Mouse (Mus musculus) thymus, postnatal 25 days (tissue): ENCODE measurements around the gene Ece1.

ENCODE experiments used
- DNase-seq: peaks from one replicate; pipeline ENCODE4 v3.0.0; 2022

Ece1 gene

GRCm38 (mm10) chr4:137857116-137857515 lies 4.9 kb upstream of the Ece1 start:
- peak; percentile 74 for DNase-seq

GRCm38 (mm10) chr4:137858371-137858770 lies 3.7 kb upstream of the Ece1 start:
- no peak for DNase-seq

- DNase-seq, result peak; percentile 80
These were observed 501 bp upstream of the Ece1 start for GRCm38 (mm10) chr4:137861461-137862011.

- DNase-seq, result no peak
These were observed 641 bp downstream of the Ece1 start for GRCm38 (mm10) chr4:137862516-137863240.

GRCm38 (mm10) chr4:137864031-137864430 lies 2.0 kb downstream of the Ece1 start:
- DNase-seq, result no peak

GRCm38 (mm10) chr4:137864769-137865168 lies 2.7 kb downstream of the Ece1 start:
- no peak for DNase-seq

GRCm38 (mm10) chr4:137865221-137865641 lies 3.2 kb downstream of the Ece1 start:
- DNase-seq, result no peak

GRCm38 (mm10) chr4:137866206-137866863 lies 4.3 kb downstream of the Ece1 start:
- peak; percentile 62 for DNase-seq

- DNase-seq, result no peak
These were observed 5.2 kb downstream of the Ece1 start for GRCm38 (mm10) chr4:137867225-137867624.

- DNase-seq, result no peak
These were observed 5.7 kb downstream of the Ece1 start for GRCm38 (mm10) chr4:137867675-137868257.

GRCm38 (mm10) chr4:137869667-137870274 lies 7.7 kb downstream of the Ece1 start:
- DNase-seq, result no peak

- DNase-seq, result no peak
These were observed 8.9 kb downstream of the Ece1 start for GRCm38 (mm10) chr4:137870979-137871378.

GRCm38 (mm10) chr4:137871431-137871830 lies 9.4 kb downstream of the Ece1 start:
- no peak for DNase-seq

- DNase-seq, result no peak
These were observed 12.3 kb downstream of the Ece1 start for GRCm38 (mm10) chr4:137874337-137874736.

GRCm38 (mm10) chr4:137874826-137875225 lies 12.8 kb downstream of the Ece1 start:
- no peak for DNase-seq

- no peak for DNase-seq
These were observed 13.5 kb downstream of the Ece1 start for GRCm38 (mm10) chr4:137875466-137876092.

- DNase-seq, result no peak
These were observed 14.8 kb downstream of the Ece1 start for GRCm38 (mm10) chr4:137876834-137877233.

- no peak for DNase-seq
These were observed 15.4 kb downstream of the Ece1 start for GRCm38 (mm10) chr4:137877432-137877881.

- DNase-seq, result no peak
These were observed 17.5 kb downstream of the Ece1 start for GRCm38 (mm10) chr4:137879383-137880156.

- DNase-seq, result no peak
These were observed 19.4 kb downstream of the Ece1 start for GRCm38 (mm10) chr4:137881445-137881844.

GRCm38 (mm10) chr4:137882663-137883062 lies 20.6 kb downstream of the Ece1 start:
- DNase-seq, result no peak
